Mouse (Mus musculus): Measurements from ENCODE around the gene Zdhhc14.

Gene Zdhhc14

GRCm38 (mm10) chr17:5785238-5785637 is 292.9 kb downstream of the Zdhhc14 start:
- no peak for DNase-seq (ENCODE audit: low spot score)

- DNase-seq (ENCODE audit: low spot score) = no peak
Observed at GRCm38 (mm10) chr17:5792164-5792791, 299.9 kb downstream of the Zdhhc14 start.

DNA sequence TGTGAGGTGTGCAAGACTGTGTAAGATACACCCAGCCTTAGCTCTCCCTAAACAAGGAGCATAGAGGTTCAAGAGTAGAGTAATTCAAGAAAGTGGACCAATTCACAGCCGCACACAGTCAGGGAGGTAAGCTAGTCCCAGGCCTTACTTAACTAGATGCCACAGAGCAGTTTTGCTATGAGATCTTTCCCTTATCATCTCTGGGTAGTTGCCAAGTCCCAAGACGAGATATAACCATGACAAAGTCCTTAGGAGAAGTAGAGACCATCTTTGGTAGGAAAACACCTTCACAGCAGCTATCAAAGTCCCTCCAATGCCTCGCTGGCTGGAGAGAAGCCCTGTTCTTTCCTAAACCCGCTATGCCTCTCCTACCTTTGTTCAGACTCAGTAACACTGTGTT is 301.2 kb downstream of the Zdhhc14 start:
- DNase-seq (ENCODE audit: low spot score) = no peak

DNA sequence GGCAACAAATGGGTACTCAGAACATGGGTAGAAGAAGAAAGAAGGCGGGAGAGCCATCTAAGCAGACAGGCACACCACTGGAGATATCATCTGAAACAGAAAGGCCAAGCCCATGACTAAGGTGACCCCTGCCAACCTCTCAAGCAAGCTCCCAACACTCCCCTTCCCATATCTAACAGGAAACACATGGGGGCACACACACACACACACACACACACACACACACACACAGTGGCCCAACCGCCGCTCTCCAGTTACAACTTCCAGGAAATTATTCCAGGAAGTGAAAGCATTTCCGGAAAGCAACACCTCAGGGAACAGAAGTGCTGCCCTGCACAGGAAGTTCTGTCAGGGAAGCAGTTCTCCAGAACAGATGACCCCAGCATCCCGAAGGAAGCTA is 301.9 kb downstream of the Zdhhc14 start:
- no peak for DNase-seq (ENCODE audit: low spot score)

- no peak for DNase-seq (ENCODE audit: low spot score)
Observed at GRCm38 (mm10) chr17:5795369-5795768, 303.0 kb downstream of the Zdhhc14 start.

DNA sequence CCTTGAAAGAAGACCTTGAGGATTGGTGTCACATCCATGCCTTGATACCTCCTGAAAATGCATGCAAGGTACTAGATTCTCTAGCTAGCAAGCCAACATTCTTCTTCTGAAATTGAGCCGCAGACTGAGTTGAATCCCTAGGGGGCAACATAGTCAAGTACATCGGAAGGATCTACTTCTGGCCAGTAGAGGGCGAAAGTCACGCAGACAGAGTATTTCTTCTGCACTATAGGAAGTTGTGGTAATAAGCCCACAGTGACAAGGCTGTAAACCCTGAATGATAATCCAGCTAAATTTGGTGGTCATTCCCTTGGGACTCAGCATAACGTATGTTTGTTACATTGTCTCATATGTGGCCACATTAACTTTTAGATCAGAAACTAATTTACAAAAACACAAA is 303.5 kb downstream of the Zdhhc14 start:
- DNase-seq (ENCODE audit: low spot score) = peak; percentile 88

DNA sequence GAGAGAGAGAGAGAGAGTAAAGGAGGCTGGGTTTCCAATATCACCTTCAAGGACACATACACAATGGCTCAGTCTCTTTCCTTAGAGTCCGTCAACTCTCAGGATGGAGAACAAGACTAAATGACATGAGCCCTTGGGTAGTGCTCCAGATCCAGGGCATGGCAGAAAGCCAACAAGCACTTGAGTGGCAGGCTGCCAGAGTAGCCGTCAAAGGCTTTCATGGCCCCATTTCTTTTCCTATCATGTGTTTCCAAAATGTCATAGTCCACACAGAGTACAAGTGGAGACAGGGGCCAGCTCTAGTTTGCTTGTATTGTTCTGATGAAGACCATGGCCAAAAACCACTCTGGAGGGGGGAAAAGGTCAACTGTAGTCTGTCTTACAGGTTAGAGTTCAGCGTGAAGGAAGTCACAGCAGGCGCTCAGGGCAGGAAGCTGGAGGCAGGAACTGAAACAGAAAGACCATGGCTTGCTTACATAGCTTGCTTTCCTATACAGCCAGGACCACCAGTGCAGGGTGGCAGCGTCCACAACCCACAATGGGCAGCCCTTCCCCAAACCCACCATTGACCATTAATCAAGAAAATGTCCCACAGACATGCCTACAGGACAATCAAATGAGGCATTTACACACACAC is 304.9 kb downstream of the Zdhhc14 start:
- DNase-seq (ENCODE audit: low spot score) = no peak

- no peak for DNase-seq (ENCODE audit: low spot score)
Observed at GRCm38 (mm10) chr17:5798221-5798801, 306.0 kb downstream of the Zdhhc14 start.

GRCm38 (mm10) chr17:5798900-5799299 is 306.5 kb downstream of the Zdhhc14 start:
- DNase-seq (ENCODE audit: low spot score) = no peak

- no peak for DNase-seq (ENCODE audit: low spot score)
Observed at GRCm38 (mm10) chr17:5799396-5800021, 307.2 kb downstream of the Zdhhc14 start.

GRCm38 (mm10) chr17:5800254-5800653 is 307.9 kb downstream of the Zdhhc14 start:
- no peak for DNase-seq (ENCODE audit: low spot score)

DNA sequence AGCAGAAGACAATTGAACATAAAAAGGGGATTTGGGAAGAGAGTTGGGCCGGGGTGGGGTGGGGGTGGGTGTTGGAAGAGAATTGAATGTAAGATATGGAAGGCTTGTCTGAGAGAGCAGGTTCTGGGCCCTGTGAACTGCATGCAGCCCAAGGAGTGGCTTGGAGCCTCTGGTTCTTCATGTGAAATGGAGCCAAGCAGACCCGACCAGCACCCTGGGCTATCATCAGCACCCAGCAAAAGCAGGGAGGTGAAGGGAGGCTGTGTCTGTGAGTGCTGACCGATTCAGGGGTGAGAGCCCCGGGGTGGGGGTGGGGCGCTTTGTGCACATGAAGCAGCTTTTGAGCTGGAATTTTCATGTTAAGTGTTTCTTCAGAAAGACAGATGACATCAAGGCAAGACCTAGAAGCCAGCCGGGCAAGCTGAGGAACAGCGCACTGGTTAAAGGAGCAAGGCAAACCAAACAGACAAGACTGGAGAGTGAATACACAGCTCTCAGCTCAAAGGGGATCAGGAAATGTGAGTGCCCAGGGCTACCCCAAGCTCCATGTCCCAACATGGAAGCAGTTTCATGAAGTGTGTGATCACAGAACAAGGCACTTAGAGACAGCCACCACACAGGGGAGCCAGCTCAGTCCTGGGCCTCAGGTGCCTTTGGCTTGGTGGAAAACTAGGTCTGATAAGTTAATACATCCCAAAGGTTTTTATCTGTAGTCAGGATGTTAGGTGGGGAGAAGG is 308.6 kb downstream of the Zdhhc14 start:
- no peak for DNase-seq (ENCODE audit: low spot score)

DNA sequence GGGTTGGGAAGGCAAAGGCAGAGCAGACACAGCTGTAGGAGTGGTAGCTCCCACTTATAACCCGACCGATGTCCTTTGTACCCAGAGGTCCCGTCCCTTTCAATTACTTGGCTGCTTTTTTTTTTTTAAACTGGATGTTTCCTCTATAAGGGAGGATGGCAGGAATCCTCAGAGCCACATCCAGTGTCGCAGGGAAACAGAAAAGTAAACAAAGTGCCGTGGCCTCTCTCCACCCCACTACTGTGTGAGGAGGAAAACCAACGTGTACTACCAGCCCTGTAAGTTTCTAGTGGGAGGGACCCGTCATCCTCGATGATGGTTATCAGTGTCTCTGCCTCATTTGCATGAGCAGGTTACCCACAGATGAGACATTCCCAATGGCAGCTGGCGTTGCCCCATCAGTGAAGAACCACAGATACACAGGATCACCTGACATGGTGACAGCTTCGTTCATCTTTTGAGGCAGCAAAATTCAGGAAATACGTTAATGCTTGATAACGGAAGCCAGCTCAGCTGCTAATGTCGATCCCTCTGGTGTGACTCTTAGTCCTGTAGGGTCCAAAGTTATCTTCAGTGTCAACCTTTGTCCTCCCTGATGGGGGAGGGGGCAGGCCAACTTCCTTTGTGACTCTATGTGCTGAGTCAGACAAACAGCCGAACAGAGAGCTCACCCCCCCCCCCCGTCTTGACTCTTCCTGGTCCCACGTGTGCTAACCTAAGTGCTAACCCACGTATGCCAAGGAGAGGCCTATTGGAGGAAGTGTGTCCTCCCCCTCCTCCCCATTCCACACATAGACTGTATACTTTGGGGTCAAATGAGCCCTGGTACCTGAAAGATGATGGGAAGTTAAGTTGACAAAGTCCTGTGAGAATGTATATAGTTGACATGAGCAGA is 309.7 kb downstream of the Zdhhc14 start:
- no peak for DNase-seq (ENCODE audit: low spot score)

DNA sequence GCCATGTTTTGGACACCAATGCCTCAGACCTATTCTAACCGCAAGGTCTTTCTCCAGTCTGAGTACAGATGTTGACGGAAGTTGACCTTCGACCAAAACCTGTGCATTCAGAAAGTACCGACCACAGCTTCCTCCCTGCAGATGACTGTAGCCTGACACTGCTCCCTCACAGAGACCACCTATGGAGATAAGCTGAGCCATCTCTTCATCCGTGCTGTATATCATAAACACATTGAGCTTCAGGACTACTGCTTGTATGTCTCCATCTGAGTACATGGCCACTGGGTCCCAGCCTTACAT is 310.2 kb downstream of the Zdhhc14 start:
- DNase-seq (ENCODE audit: low spot score) = no peak
